In genomic region chr5:68954696-68955095, GRCm38 (mm10) we compare ENCODE assay signal across 32 mouse cellular contexts.
"Had no signal": no experiment of that assay in that cellular context is flagged by ENCODE, and none has a peak within 500 bp of the region (broad histone marks: within the 10 kb centered on the region; RNA-seq: fewer than 3 reads in every experiment).

No protein-coding gene starts in this region.

- DNase-seq: left cerebral cortex, postnatal 4 days; liver; liver, embryonic 13.5 days; liver, postnatal 0 days; lung, adult 18-20 months; lung, adult 2 months; lung, embryonic 14.5 days; lung, postnatal 10 days; lung, postnatal 14 days; lung, postnatal 36 days; lung, postnatal 4 days; midbrain, embryonic 14.5 days had no signal

- ATAC-seq: liver, embryonic 12.5 days; liver, postnatal 0 days; lung, postnatal 0 days; midbrain, embryonic 13.5 days; midbrain, embryonic 15.5 days; midbrain, embryonic 16.5 days had no signal

- H3K4me1 ChIP-seq: limb, embryonic 10.5 days; limb, embryonic 12.5 days; limb, embryonic 13.5 days; limb, embryonic 15.5 days; liver, embryonic 12.5 days; liver, embryonic 13.5 days; liver, embryonic 15.5 days; lung, embryonic 15.5 days; megakaryocyte, embryonic 14.5 days; midbrain, embryonic 10.5 days; midbrain, embryonic 12.5 days; midbrain, embryonic 13.5 days; midbrain, embryonic 15.5 days; neural tube, embryonic 12.5 days had no signal

- H3K4me3 ChIP-seq: limb, embryonic 10.5 days; limb, embryonic 12.5 days; limb, embryonic 13.5 days; limb, embryonic 15.5 days; liver, embryonic 12.5 days; liver, embryonic 13.5 days; liver, embryonic 15.5 days; lung, embryonic 15.5 days; megakaryocyte, embryonic 14.5 days; midbrain, embryonic 10.5 days; midbrain, embryonic 12.5 days; midbrain, embryonic 13.5 days; midbrain, embryonic 15.5 days; myocyte; neural tube, embryonic 12.5 days had no signal

- H3K27me3 ChIP-seq: limb, embryonic 12.5 days; limb, embryonic 13.5 days; limb, embryonic 15.5 days; liver, embryonic 12.5 days; liver, embryonic 13.5 days; liver, embryonic 15.5 days; lung, embryonic 15.5 days; megakaryocyte, embryonic 14.5 days; midbrain, embryonic 12.5 days; midbrain, embryonic 13.5 days; midbrain, embryonic 15.5 days; neural tube, embryonic 12.5 days had no signal

- H3K9me3 ChIP-seq: limb, embryonic 10.5 days; limb, embryonic 12.5 days; limb, embryonic 13.5 days; limb, embryonic 15.5 days; liver, embryonic 12.5 days; liver, embryonic 13.5 days; liver, embryonic 15.5 days; lung, embryonic 15.5 days; megakaryocyte, embryonic 14.5 days; midbrain, embryonic 10.5 days; midbrain, embryonic 12.5 days; midbrain, embryonic 13.5 days; midbrain, embryonic 15.5 days; neural tube, embryonic 12.5 days had no signal

- H3K4me2 ChIP-seq: limb, embryonic 12.5 days; limb, embryonic 13.5 days; limb, embryonic 15.5 days; liver, embryonic 11.5 days; liver, embryonic 12.5 days; liver, embryonic 13.5 days; liver, embryonic 15.5 days; lung, embryonic 14.5 days; lung, embryonic 15.5 days; midbrain, embryonic 11.5 days; midbrain, embryonic 12.5 days; midbrain, embryonic 13.5 days; midbrain, embryonic 15.5 days; neural tube, embryonic 12.5 days had no signal

- H3K36me3 ChIP-seq: limb, embryonic 10.5 days; limb, embryonic 12.5 days; limb, embryonic 13.5 days; limb, embryonic 15.5 days; liver, embryonic 12.5 days; liver, embryonic 13.5 days; liver, embryonic 15.5 days; lung, embryonic 15.5 days; midbrain, embryonic 10.5 days; midbrain, embryonic 12.5 days; midbrain, embryonic 13.5 days; midbrain, embryonic 15.5 days; neural tube, embryonic 12.5 days had no signal

- H3K27ac ChIP-seq: limb, embryonic 10.5 days; limb, embryonic 12.5 days; limb, embryonic 13.5 days; limb, embryonic 15.5 days; liver, embryonic 12.5 days; liver, embryonic 13.5 days; liver, embryonic 14.5 days; liver, embryonic 15.5 days; lung, embryonic 15.5 days; macrophage; midbrain, embryonic 10.5 days; midbrain, embryonic 12.5 days; midbrain, embryonic 13.5 days; midbrain, embryonic 15.5 days; neural tube, embryonic 12.5 days had no signal

- H3K9ac ChIP-seq: limb, embryonic 12.5 days; limb, embryonic 13.5 days; limb, embryonic 15.5 days; liver, embryonic 12.5 days; liver, embryonic 13.5 days; liver, embryonic 14.5 days; liver, embryonic 15.5 days; liver, postnatal 0 days; lung, embryonic 14.5 days; lung, embryonic 15.5 days; midbrain, embryonic 12.5 days; midbrain, embryonic 13.5 days; midbrain, embryonic 15.5 days; neural tube, embryonic 12.5 days had no signal
